Mouse (Mus musculus) heart, postnatal 14 days (tissue): Measurements from ENCODE around the gene Gm40193. TPM values are rescaled to one million over a fixed set of nuclear protein-coding genes. Genes with fewer than 3 reads are reported as not detected.
A peak's percentile ranks its signal among the peaks of the same experiment; 100 is the strongest.

Source experiments
- DNase-seq, 2 experiments: peaks; one replicate each; pipeline ENCODE4 v3.0.0; 2021 to 2022
- intact Hi-C: fragments of 180-260 bp; cut with DNase I; formaldehyde crosslinking; loops from one replicate; pipeline ENCODE4 v1.15.1; 2025
- total RNA-seq, 2 experiments: library from RNA; stranded (reverse); gene quantifications; 2 replicates each; pipeline ENCODE4 v1.2.3; 2021

Gm40193 gene
- total RNA-seq, 2 experiments from 2014 or later, result not detected

GRCm38 (mm10) chr11:70511242-70511641, 21.5 kb downstream of the Gm40193 start:
- intact Hi-C loops, result no loop called here
- DNase-seq, result no peak

GRCm38 (mm10) chr11:70509753-70510564, 22.8 kb downstream of the Gm40193 start:
- DNase-seq, result peak; percentile 26 to 51
- intact Hi-C loops, result loop anchor here (10.0 kb wide), 1 partner anchor 265 kb away; no protein-coding TSS in a partner anchor

DNA sequence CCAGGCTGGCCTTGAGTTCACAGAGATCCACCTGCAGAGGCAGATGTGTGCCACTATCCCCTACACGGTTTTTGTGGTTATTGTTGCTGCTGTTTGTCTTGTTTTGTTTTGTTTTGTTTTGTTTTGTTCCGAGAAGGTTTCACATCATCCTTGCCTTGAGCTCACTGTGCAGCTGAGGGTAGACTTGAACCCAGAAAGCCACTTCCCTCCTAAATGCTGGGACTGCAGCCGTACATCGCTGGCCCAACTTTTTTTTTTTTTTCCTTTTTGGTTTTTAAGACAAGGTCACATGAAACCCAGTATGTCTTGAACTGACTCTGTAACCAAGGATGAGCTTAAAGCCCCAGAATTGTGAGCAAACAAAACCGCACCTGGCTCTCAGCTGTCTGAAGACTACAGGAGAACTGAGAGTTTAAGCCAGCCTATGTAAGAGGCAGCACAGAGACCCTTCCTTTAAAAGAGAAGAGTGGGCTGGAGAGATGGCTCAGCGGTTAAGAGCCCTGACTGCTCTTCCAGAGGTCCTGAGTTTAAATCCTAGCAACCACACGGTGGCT, 25.7 kb downstream of the Gm40193 start:
- no peak for DNase-seq
- intact Hi-C loops, result loop anchor here (1.0 to 10.0 kb wide), 2 partner anchors 93 to 262 kb away; no protein-coding TSS in a partner anchor

- peak; percentile 78 to 89 for DNase-seq
- intact Hi-C loops, result loop anchor here (1.0 to 10.0 kb wide), 2 partner anchors 92 to 262 kb away; no protein-coding TSS in a partner anchor
Measured at GRCm38 (mm10) chr11:70506385-70506784, 26.4 kb downstream of the Gm40193 start.

DNA sequence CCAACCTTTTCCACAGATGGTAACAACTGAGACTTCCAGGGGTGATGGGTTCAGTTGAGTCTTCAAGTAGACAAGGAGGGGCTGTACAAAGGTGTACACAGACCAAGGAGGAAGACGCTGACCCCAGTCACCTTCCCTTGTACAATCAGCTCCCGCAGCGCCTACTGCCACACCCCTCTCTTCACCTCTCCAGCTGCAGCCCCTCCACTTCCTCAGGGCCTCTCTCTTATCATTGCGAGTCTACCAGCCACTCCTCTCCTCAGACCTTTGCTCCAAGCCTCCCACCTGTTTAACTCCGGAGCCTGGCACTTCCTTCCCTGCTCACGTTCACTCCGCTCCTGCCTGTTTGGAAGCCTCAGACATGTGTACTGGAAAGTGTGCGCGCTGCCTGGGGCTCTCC, 27.8 kb downstream of the Gm40193 start, which contains the start of gene Tm4sf5:
Gene Tm4sf5 (plus strand): TSS at position 275 of the 400 bp plus-strand sequence.
- no peak for DNase-seq
- intact Hi-C loops, result loop anchor here (2.0 to 10.0 kb wide), 3 partner anchors 52 to 260 kb away; partner anchors contain the start of gene Arrb2

DNA sequence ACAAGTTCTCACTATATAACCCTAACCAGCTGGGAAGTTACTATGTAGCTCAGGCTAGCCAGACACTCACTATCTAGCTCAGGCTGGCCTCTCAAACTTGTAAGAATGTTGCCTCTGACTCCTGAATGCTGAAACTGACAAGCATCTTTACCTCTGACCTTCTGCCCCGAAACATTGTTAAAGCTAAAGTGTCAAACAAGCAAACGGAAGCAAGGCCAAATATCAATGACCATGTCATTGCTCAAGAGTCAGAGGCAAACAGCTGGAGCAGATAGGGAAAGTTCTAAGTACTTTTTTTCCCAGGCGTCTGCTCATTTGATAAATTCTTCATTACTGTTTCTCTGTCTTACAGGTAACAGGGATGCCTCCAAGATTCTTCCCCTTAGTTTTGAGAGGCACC, 30.7 kb downstream of the Gm40193 start:
- intact Hi-C loops, result loop anchor here (10.0 kb wide), 1 partner anchor 257 kb away; no protein-coding TSS in a partner anchor
- no peak for DNase-seq

GRCm38 (mm10) chr11:70500476-70500812, 32.3 kb downstream of the Gm40193 start:
- intact Hi-C loops, result loop anchor here (10.0 kb wide), 1 partner anchor 256 kb away; no protein-coding TSS in a partner anchor
- no peak for DNase-seq

DNA sequence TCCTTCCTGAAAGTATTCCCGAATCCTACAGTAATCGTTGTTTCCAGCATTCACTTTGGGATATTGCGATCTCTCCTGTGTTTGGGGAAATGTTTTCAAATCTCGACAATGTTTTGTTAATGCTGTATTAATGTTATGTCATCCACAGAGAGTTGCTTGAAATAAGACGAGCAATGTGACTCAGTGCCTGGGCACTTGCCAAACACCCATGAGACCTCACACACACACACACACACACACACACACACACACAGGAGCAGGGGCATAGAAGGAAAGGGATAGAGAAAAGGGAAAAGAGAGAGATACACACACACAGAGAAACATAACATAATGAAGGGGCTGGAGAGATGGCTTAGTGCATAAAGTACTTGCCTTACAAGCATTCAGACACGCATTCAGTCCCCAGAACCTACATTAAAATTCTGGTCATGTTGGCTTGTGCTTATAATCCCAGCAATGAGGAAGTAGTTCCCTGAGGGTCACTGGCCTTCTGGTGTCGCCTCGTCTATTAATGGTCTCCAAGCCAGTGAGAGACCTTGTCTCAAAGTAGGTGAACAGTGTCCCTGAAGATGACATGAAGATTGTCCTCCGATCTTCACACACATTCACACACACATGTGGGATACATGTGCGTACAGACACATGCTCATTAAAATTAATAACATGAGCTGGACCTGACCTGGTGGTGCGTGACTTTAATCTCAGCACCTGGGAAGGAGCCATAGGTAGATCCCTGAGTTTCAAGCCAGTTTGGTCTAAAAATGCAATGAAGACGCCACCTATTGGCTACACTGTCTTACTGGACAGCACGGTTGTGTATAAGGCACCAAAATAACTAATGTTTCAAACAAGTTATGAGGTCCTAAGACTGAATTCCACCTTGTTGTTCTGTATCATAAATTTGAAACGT, 32.9 kb downstream of the Gm40193 start:
- intact Hi-C loops, result loop anchor here (10.0 kb wide), 2 partner anchors 185 to 255 kb away; no protein-coding TSS in a partner anchor
- no peak for DNase-seq

- intact Hi-C loops, result loop anchor here (10.0 kb wide), 1 partner anchor 175 kb away; no protein-coding TSS in a partner anchor
- DNase-seq, result no peak
Measured at GRCm38 (mm10) chr11:70489684-70490083, 43.1 kb downstream of the Gm40193 start.

DNA sequence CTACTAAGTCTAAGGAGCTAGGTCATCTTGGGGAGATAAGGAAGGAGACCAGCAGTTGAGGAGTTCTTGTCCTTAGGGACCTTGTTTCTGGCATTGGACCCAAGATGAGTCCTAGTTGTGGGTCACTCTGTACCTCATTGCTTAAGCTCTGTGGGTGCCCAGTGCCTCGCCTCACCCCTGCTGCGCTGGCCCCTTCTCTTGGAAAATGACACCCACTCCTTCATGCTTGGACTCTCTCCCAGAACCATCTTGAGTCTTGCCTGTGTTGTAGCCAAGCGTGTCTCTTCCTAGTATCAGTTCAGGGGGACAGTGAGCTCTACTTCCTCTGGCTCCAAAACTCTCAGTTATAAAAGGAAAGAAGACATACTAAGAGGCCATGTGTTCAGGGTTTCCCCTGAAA, 43.6 kb downstream of the Gm40193 start:
- DNase-seq, result peak in 1 of 2 experiments; percentile 24
- intact Hi-C loops, result no loop called here

- intact Hi-C loops, result no loop called here
- DNase-seq, result peak; percentile 39 to 48
Measured at GRCm38 (mm10) chr11:70487816-70488215, 44.9 kb downstream of the Gm40193 start.

- intact Hi-C loops, result no loop called here
- DNase-seq, result no peak
Measured at GRCm38 (mm10) chr11:70485498-70485897, 47.2 kb downstream of the Gm40193 start.

Other genes starting within 250 kb of the Gm40193 start
- under 1 TPM; 0.14 to 0.44 TPM for gene Alox12e, start 210.3 kb downstream of the Gm40193 start, total RNA-seq
- 1 to 10 TPM; 5.2 to 8.1 TPM for gene Alox15, start 180.9 kb downstream of the Gm40193 start, total RNA-seq
- 10 to 100 TPM; 19.8 to 22.9 TPM for gene Pelp1, start 122.9 kb downstream of the Gm40193 start, total RNA-seq
- gene Arrb2, start 100.3 kb downstream of the Gm40193 start, total RNA-seq, result 10 to 100 TPM; 13.8 to 17.0 TPM
- gene Med11, start 81.0 kb downstream of the Gm40193 start, total RNA-seq, result 1 to 10 TPM; 7.3 to 8.5 TPM
- 1 to 10 TPM; 2.9 to 4.7 TPM for gene Zmynd15, start 73.5 kb downstream of the Gm40193 start, total RNA-seq
- gene Cxcl16, start 73.0 kb downstream of the Gm40193 start, total RNA-seq, result 1 to 10 TPM; 7.3 to 9.5 TPM
- 1 to 10 TPM; 1.2 to 1.3 TPM for gene Tm4sf5, start 27.7 kb downstream of the Gm40193 start, total RNA-seq
- under 1 TPM in 1 of 2 experiments, not detected in 1; 0.45 TPM for gene Vmo1, start 18.3 kb downstream of the Gm40193 start, total RNA-seq
- gene Gltpd2, start 13.7 kb downstream of the Gm40193 start, total RNA-seq, result not detected
- gene Psmb6, start 7.6 kb downstream of the Gm40193 start, total RNA-seq, result 100 to 1,000 TPM; 231 to 238 TPM
- gene Pld2, start 7.1 kb upstream of the Gm40193 start, total RNA-seq, result 1 to 10 TPM; 7.7 to 8.4 TPM
- gene Mink1, start 29.9 kb upstream of the Gm40193 start, total RNA-seq, result 10 to 100 TPM; 42.2 to 44.1 TPM
- not detected for gene 4930544D05Rik, start 82.9 kb upstream of the Gm40193 start, total RNA-seq
- gene Chrne, start 86.3 kb upstream of the Gm40193 start, total RNA-seq, result not detected
- under 1 TPM; 0.17 to 0.22 TPM for gene Gp1ba, start 106.2 kb upstream of the Gm40193 start, total RNA-seq
- 10 to 100 TPM; 52.0 to 54.4 TPM for gene Rnf167, start 114.3 kb upstream of the Gm40193 start, total RNA-seq
- 100 to 1,000 TPM; 438 to 444 TPM for gene Slc25a11, start 114.5 kb upstream of the Gm40193 start, total RNA-seq
- gene Pfn1, start 121.7 kb upstream of the Gm40193 start, total RNA-seq, result 100 to 1,000 TPM; 326 to 379 TPM
- gene Eno3, start 124.3 kb upstream of the Gm40193 start, total RNA-seq, result 1,000 to 10,000 TPM; 1,878 to 1,971 TPM
- gene Spag7, start 136.5 kb upstream of the Gm40193 start, total RNA-seq, result 10 to 100 TPM; 83.4 to 84.4 TPM
- 10 to 100 TPM; 38.3 to 40.0 TPM for gene Camta2, start 155.2 kb upstream of the Gm40193 start, total RNA-seq
- gene Inca1, start 167.2 kb upstream of the Gm40193 start, total RNA-seq, result 1 to 10 TPM; 3.0 to 4.7 TPM
- gene Kif1c, start 167.6 kb upstream of the Gm40193 start, total RNA-seq, result 100 to 1,000 TPM; 322 to 323 TPM
- gene Zfp3, start 231.3 kb upstream of the Gm40193 start, total RNA-seq, result 1 to 10 TPM; 8.3 to 8.7 TPM